12 mouse cellular contexts compared by ENCODE assay signal in the genomic region with DNA sequence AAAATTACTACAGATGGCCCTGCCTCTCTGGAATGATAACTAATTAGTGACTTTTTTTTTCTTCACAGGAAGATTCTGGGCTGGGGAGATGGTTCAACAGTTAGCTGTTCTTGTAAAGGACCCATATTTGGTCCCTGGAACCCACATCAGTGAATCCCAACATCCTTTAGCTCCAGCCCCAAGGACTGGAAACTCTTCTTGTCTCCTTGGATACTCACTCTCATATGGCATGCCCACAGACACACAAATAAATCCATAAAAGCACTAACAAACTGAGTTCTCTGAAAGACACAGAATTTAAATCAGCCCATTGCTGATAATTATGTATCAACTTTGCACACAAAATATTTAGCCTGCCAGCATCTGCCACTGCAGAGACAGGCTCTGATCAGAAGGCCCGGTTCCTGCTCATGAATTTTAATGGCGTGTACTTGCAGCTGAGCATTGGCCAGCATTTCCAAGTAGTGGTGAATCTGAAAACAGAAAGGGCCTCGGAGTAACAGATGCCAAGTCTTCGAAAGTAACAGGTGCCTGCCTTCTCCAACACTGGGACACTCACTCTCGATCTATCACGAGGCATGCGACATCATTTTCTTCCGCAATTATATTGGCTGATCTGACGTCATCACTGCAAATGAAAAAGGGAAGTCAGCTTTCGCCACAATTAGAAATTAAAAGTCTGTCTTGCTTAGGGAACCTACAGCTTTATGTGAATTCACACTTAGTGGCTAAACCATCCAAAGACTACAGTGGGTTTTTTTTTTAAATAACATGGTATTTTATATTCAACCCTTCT.
DNase-seq lines count a peak whose midpoint lies in the region; ATAC-seq and TF ChIP-seq lines count a peak whose summit lies in the region.
"Had no signal": no experiment of that assay in that cellular context is flagged by ENCODE, and none has a peak within 500 bp of the region (broad histone marks: within the 10 kb centered on the region; RNA-seq: fewer than 3 reads in every experiment).

No protein-coding gene starts in this region.

- no peaks in the 10 kb centered on the region for H3K36me3 ChIP-seq in kidney, adult 2 months (ENCODE audit: control insufficient read depth, insufficient read depth, low read length)
- H3K36me3 ChIP-seq in kidney, embryonic 15.5 days, result no peaks in the 10 kb centered on the region
- no peaks in the 10 kb centered on the region for H3K36me3 ChIP-seq in hindbrain, embryonic 12.5 days
- H3K36me3 ChIP-seq in neural tube, embryonic 15.5 days, result no peaks in the 10 kb centered on the region

- H3K9ac ChIP-seq in kidney, embryonic 15.5 days, result no peak overlapping the region
- no peak overlapping the region for H3K9ac ChIP-seq in hindbrain, embryonic 12.5 days
- no peak overlapping the region for H3K9ac ChIP-seq in neural tube, embryonic 15.5 days (replicated peaks)

- TF ChIP-seq CTCF in kidney, adult 2 months (conservative IDR thresholded peaks at IDR 0.05; ENCODE audit: insufficient read depth, insufficient read length, low read depth, low read length), result no peak

- H3K4me3 ChIP-seq in kidney, adult 2 months (ENCODE audit: insufficient read depth, low read depth, low read length), result no peak overlapping the region
- H3K4me3 ChIP-seq in kidney, embryonic 15.5 days (replicated peaks), result no peak overlapping the region
- H3K4me3 ChIP-seq in hindbrain, embryonic 12.5 days, result no peak overlapping the region
- H3K4me3 ChIP-seq in neural tube, embryonic 15.5 days (replicated peaks), result no peak overlapping the region
- H3K4me3 ChIP-seq: gastrocnemius, adult 2 months had no signal

- no peak overlapping the region for H3K27ac ChIP-seq in kidney, adult 2 months (ENCODE audit: insufficient read depth, low read depth, low read length)
- H3K27ac ChIP-seq in kidney, embryonic 15.5 days, result no peak overlapping the region
- H3K27ac ChIP-seq in hindbrain, embryonic 12.5 days, result no peak overlapping the region
- H3K27ac ChIP-seq in neural tube, embryonic 15.5 days (replicated peaks), result 0 out of 2 replicates have a peak overlapping the region, but pooled peaks have one; percentile 13
- H3K27ac ChIP-seq: gastrocnemius, adult 2 months; stomach, postnatal 0 days had no signal

- WGBS in kidney, adult 2 months, result 79% methylated on average over 10 of the region's 10 CpGs
- 86% methylated on average over 10 of the region's 10 CpGs for WGBS in kidney, embryonic 15.5 days
- WGBS in hindbrain, embryonic 12.5 days, result 56% methylated on average over 10 of the region's 10 CpGs
- WGBS in neural tube, embryonic 15.5 days, result 46% methylated on average over 10 of the region's 10 CpGs

- no peaks in the 10 kb centered on the region for H3K27me3 ChIP-seq in kidney, adult 2 months (replicated peaks; ENCODE audit: control insufficient read depth, insufficient read depth, low read length)
- no peaks in the 10 kb centered on the region for H3K27me3 ChIP-seq in kidney, embryonic 15.5 days
- H3K27me3 ChIP-seq in hindbrain, embryonic 12.5 days, result no peaks in the 10 kb centered on the region
- no peaks in the 10 kb centered on the region for H3K27me3 ChIP-seq in neural tube, embryonic 15.5 days (replicated peaks)

- H3K4me2 ChIP-seq in kidney, embryonic 15.5 days, result no peak overlapping the region
- H3K4me2 ChIP-seq in hindbrain, embryonic 12.5 days (replicated peaks), result no peak overlapping the region
- peak overlapping the region; percentile 15; the same call in 1 of the 2 replicates for H3K4me2 ChIP-seq in neural tube, embryonic 15.5 days

- DNase-seq in kidney, adult 2 months, result peak; percentile 16
- DNase-seq in left cerebral cortex, adult 18-20 months (ENCODE audit: low spot score in 2 of 2), result peak; percentile 17 to 40
- DNase-seq in adrenal gland, postnatal 36 days, result no peak
- DNase-seq in thymus, postnatal 14 days, result no peak
- no peak for DNase-seq in cerebellum, adult 18-20 months
- DNase-seq: gastrocnemius, adult 2 months; heart, postnatal 4 days; lung, postnatal 10 days had no signal

- H3K9me3 ChIP-seq in kidney, embryonic 15.5 days (replicated peaks), result no peaks in the 10 kb centered on the region
- H3K9me3 ChIP-seq in hindbrain, embryonic 12.5 days (replicated peaks), result no peaks in the 10 kb centered on the region
- H3K9me3 ChIP-seq in neural tube, embryonic 15.5 days (replicated peaks), result no peaks in the 10 kb centered on the region

- no peaks in the 10 kb centered on the region for H3K4me1 ChIP-seq in kidney, adult 2 months (ENCODE audit: control insufficient read depth, insufficient read depth, low read length)
- no peaks in the 10 kb centered on the region for H3K4me1 ChIP-seq in kidney, embryonic 15.5 days
- H3K4me1 ChIP-seq in hindbrain, embryonic 12.5 days, result peaks cover 6% of the 10 kb centered on the region; the same call in 1 of the 2 replicates
- H3K4me1 ChIP-seq in neural tube, embryonic 15.5 days, result peaks cover 14% of the 10 kb centered on the region; the same call in 1 of the 2 replicates

- no peak for ATAC-seq in kidney, embryonic 15.5 days (replicated peaks; ENCODE audit: low FRiP score)
- peak; percentile 64 for ATAC-seq in hindbrain, embryonic 12.5 days (ENCODE audit: low FRiP score)
- peak; percentile 61; the same call in 1 of the 2 replicates for ATAC-seq in neural tube, embryonic 15.5 days (ENCODE audit: low FRiP score)

- no peak for TF ChIP-seq POLR2A in kidney, adult 2 months (IDR thresholded peaks at IDR 0.05; ENCODE audit: low read depth, low read length)

Comparison
In these comparisons a context has a peak if more than half of its experiments do, and no peak if none do; other contexts are left out.
1. DNase-seq: peak in kidney, adult 2 months (single experiment) and left cerebral cortex, adult 18-20 months (2 of 2); none in adrenal gland, postnatal 36 days (0 of 2), thymus, postnatal 14 days (single experiment) and cerebellum, adult 18-20 months (0 of 2).